Comparison of ENCODE assay signal across 17 mouse cellular contexts in the genomic region with DNA sequence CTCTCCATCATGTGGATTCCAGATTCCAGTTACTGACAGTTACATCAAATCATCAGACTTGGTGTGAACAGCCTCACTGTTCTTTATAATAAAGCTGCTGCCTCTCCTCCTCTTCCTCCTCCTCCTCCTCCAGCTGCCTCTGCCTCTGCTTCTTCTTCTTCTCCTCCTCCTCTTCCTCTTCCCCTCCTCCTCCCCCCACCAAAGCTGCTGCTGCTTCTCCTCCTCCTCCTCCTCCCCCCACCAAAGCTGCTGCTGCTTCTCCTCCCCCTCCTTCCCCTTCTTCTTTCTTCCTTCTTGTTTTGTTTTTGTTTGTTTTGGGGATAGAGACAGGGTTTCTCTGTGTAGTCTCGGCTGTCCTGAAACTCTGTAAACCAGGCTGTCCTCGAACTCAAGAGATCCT. TPM values are rescaled to one million over a fixed set of nuclear protein-coding genes. Genes with fewer than 3 reads are reported as not detected.
DNase-seq lines count a peak whose midpoint lies in the region; ATAC-seq and TF ChIP-seq lines count a peak whose summit lies in the region.
"Had no signal": no experiment of that assay in that cellular context is flagged by ENCODE, and none has a peak within 500 bp of the region (broad histone marks: within the 10 kb centered on the region; RNA-seq: fewer than 3 reads in every experiment).

No protein-coding gene starts in this region.

- TF ChIP-seq POLR2A in heart, adult 2 months (IDR thresholded peaks at IDR 0.05; ENCODE audit: insufficient read depth, low read depth, low read length) = no peak
- no peak for TF ChIP-seq POLR2A in thymus, adult 2 months (IDR thresholded peaks at IDR 0.05; ENCODE audit: control insufficient read depth, extremely low read depth, insufficient read depth, low read length, poor library complexity)
- TF ChIP-seq POLR2A in small intestine, adult 2 months (IDR thresholded peaks at IDR 0.05; ENCODE audit: low read depth, low read length) = no peak

- intact Hi-C loops in heart, adult 2 months (cut with DNase I) = no loop called here

- no peaks in the 10 kb centered on the region for H3K27me3 ChIP-seq in heart, embryonic 10.5 days (ENCODE audit: insufficient read depth, poor library complexity, severe bottlenecking)
- no peaks in the 10 kb centered on the region for H3K27me3 ChIP-seq in heart, adult 2 months (ENCODE audit: control insufficient read depth, insufficient read depth, low read length)
- H3K27me3 ChIP-seq in thymus, adult 2 months (ENCODE audit: control insufficient read depth, insufficient read depth, low read length) = no peaks in the 10 kb centered on the region
- H3K27me3 ChIP-seq in liver, embryonic 12.5 days (replicated peaks) = no peaks in the 10 kb centered on the region; the same call in 1 of the 2 replicates
- H3K27me3 ChIP-seq in small intestine, adult 2 months (ENCODE audit: control insufficient read depth, insufficient read depth, low read length) = no peaks in the 10 kb centered on the region
- H3K27me3 ChIP-seq in midbrain, embryonic 11.5 days (ENCODE audit: control insufficient read depth, insufficient read depth, low read length) = no peaks in the 10 kb centered on the region
- H3K27me3 ChIP-seq: hindbrain, embryonic 15.5 days; intestine, embryonic 15.5 days had no signal

- peak overlapping the region; percentile 20; the same call in 1 of the 2 replicates for H3K4me2 ChIP-seq in liver, embryonic 12.5 days
- H3K4me2 ChIP-seq in midbrain, embryonic 11.5 days = no peak overlapping the region
- H3K4me2 ChIP-seq: hindbrain, embryonic 15.5 days; intestine, embryonic 15.5 days had no signal

- no peak for TF ChIP-seq CTCF in heart, adult 2 months (IDR thresholded peaks at IDR 0.05)
- TF ChIP-seq CTCF in thymus, adult 2 months (IDR thresholded peaks at IDR 0.05; ENCODE audit: borderline replicate concordance, control insufficient read depth, extremely low read depth, insufficient read depth, low read length, poor library complexity) = no peak
- no peak for TF ChIP-seq CTCF in small intestine, adult 2 months (IDR thresholded peaks at IDR 0.05; ENCODE audit: extremely low read depth, insufficient read length, insufficient replicate concordance, low read depth, low read length)

- no peaks in the 10 kb centered on the region for H3K36me3 ChIP-seq in heart, embryonic 10.5 days
- H3K36me3 ChIP-seq in heart, adult 2 months (ENCODE audit: control insufficient read depth, insufficient read depth, low read length) = no peaks in the 10 kb centered on the region
- H3K36me3 ChIP-seq in thymus, adult 2 months (ENCODE audit: control insufficient read depth, insufficient read depth, low read length) = no peaks in the 10 kb centered on the region
- no peaks in the 10 kb centered on the region for H3K36me3 ChIP-seq in liver, embryonic 12.5 days
- no peaks in the 10 kb centered on the region for H3K36me3 ChIP-seq in small intestine, adult 2 months (ENCODE audit: control insufficient read depth, insufficient read depth, low read length)
- H3K36me3 ChIP-seq in midbrain, embryonic 11.5 days (ENCODE audit: control insufficient read depth, insufficient read depth, low read length) = no peaks in the 10 kb centered on the region
- H3K36me3 ChIP-seq: forebrain, embryonic 10.5 days; hindbrain, embryonic 15.5 days; intestine, embryonic 15.5 days had no signal

- no peak for ATAC-seq in liver, embryonic 12.5 days
- no peak for ATAC-seq in midbrain, embryonic 11.5 days (ENCODE audit: low FRiP score)
- ATAC-seq: CD4-positive, CD25-positive, alpha-beta regulatory T cell, adult 4 months; intestine, embryonic 15.5 days had no signal

- no peaks in the 10 kb centered on the region for H3K9me3 ChIP-seq in heart, embryonic 10.5 days
- no peaks in the 10 kb centered on the region for H3K9me3 ChIP-seq in liver, embryonic 12.5 days (replicated peaks)
- H3K9me3 ChIP-seq in midbrain, embryonic 11.5 days (ENCODE audit: control insufficient read depth, low read length) = no peaks in the 10 kb centered on the region
- H3K9me3 ChIP-seq: forebrain, embryonic 10.5 days; hindbrain, embryonic 15.5 days; intestine, embryonic 15.5 days had no signal

- H3K4me3 ChIP-seq in heart, embryonic 10.5 days = no peak overlapping the region
- H3K4me3 ChIP-seq in heart, adult 2 months = no peak overlapping the region
- H3K4me3 ChIP-seq in thymus, adult 2 months (ENCODE audit: control insufficient read depth, insufficient read depth, low read length) = no peak overlapping the region
- H3K4me3 ChIP-seq in liver, embryonic 12.5 days = no peak overlapping the region
- H3K4me3 ChIP-seq in small intestine, adult 2 months (ENCODE audit: low read depth, low read length) = 0 out of 2 replicates have a peak overlapping the region, but pooled peaks have one; percentile 16
- no peak overlapping the region for H3K4me3 ChIP-seq in midbrain, embryonic 11.5 days (ENCODE audit: low read depth, low read length)
- H3K4me3 ChIP-seq: forebrain, embryonic 10.5 days; gastrocnemius, adult 2 months; hindbrain, embryonic 15.5 days; intestine, embryonic 15.5 days had no signal

- WGBS in heart, embryonic 10.5 days = 38% methylated on average over 2 of the region's 2 CpGs
- 31% methylated on average over 2 of the region's 2 CpGs for WGBS in heart, adult 2 months
- 20% methylated on average over 2 of the region's 2 CpGs for WGBS in thymus, adult 2 months
- 22% methylated on average over 2 of the region's 2 CpGs for WGBS in liver, embryonic 12.5 days (ENCODE audit: insufficient replicate concordance)
- 21% methylated on average over 2 of the region's 2 CpGs for WGBS in small intestine, adult 2 months
- 32% methylated on average over 2 of the region's 2 CpGs for whole genome bisulfite sequencing in midbrain, embryonic 11.5 days

- no peaks in the 10 kb centered on the region for H3K79me2 ChIP-seq in heart, adult 2 months (replicated peaks; ENCODE audit: control insufficient read depth, insufficient read depth, low read length)

- H3K9ac ChIP-seq in heart, adult 2 months (ENCODE audit: low read depth, low read length) = no peak overlapping the region
- no peak overlapping the region for H3K9ac ChIP-seq in liver, embryonic 12.5 days
- no peak overlapping the region for H3K9ac ChIP-seq in midbrain, embryonic 11.5 days (ENCODE audit: low read length)
- H3K9ac ChIP-seq: hindbrain, embryonic 15.5 days; intestine, embryonic 15.5 days had no signal

- TF ChIP-seq EP300 in heart, adult 2 months (IDR thresholded peaks at IDR 0.05; ENCODE audit: insufficient read depth, low read depth, low read length) = no peak

- peak; percentile 25 for DNase-seq in heart, embryonic 10.5 days (ENCODE audit: low spot score)
- no peak for DNase-seq in heart, adult 2 months
- DNase-seq in thymus, adult 2 months = peak; percentile 24
- DNase-seq in thymus, postnatal 10 days (ENCODE audit: low spot score in 2 of 2) = no peak
- no peak for DNase-seq in midbrain, embryonic 11.5 days (ENCODE audit: low spot score, missing footprints)
- DNase-seq in adrenal gland, postnatal 10 days = no peak
- DNase-seq: adrenal gland, postnatal 36 days; cerebellum, adult 8-10 months; gastrocnemius, adult 2 months; heart, postnatal 4 days; midbrain, embryonic 14.5 days had no signal

- H3K4me1 ChIP-seq in heart, embryonic 10.5 days = no peaks in the 10 kb centered on the region
- H3K4me1 ChIP-seq in heart, adult 2 months (ENCODE audit: control insufficient read depth, insufficient read depth, low read length) = no peaks in the 10 kb centered on the region; the same call in 1 of the 2 replicates
- H3K4me1 ChIP-seq in thymus, adult 2 months (replicated peaks; ENCODE audit: control insufficient read depth, insufficient read depth, low read length) = peaks cover 5% of the 10 kb centered on the region
- peaks cover 6% of the 10 kb centered on the region; the same call in 1 of the 2 replicates for H3K4me1 ChIP-seq in liver, embryonic 12.5 days
- peaks cover 12% of the 10 kb centered on the region; the same call in 1 of the 2 replicates for H3K4me1 ChIP-seq in small intestine, adult 2 months (ENCODE audit: control insufficient read depth, insufficient read depth, insufficient read length, low read length)
- no peaks in the 10 kb centered on the region for H3K4me1 ChIP-seq in midbrain, embryonic 11.5 days (ENCODE audit: control insufficient read depth, insufficient read depth, low read length)
- H3K4me1 ChIP-seq: hindbrain, embryonic 15.5 days; intestine, embryonic 15.5 days had no signal

- no peak overlapping the region for H3K27ac ChIP-seq in heart, embryonic 10.5 days
- H3K27ac ChIP-seq in heart, adult 2 months = no peak overlapping the region
- no peak overlapping the region for H3K27ac ChIP-seq in thymus, adult 2 months (ENCODE audit: control insufficient read depth, insufficient read depth, low read length)
- H3K27ac ChIP-seq in liver, embryonic 12.5 days = no peak overlapping the region; the same call in 1 of the 2 replicates
- no peak overlapping the region for H3K27ac ChIP-seq in small intestine, adult 2 months (ENCODE audit: insufficient read depth, low read depth, low read length)
- H3K27ac ChIP-seq in midbrain, embryonic 11.5 days (ENCODE audit: low read depth, low read length) = no peak overlapping the region
- H3K27ac ChIP-seq: forebrain, embryonic 10.5 days; gastrocnemius, adult 2 months; hindbrain, embryonic 15.5 days; intestine, embryonic 15.5 days had no signal

RNA-seq across cellular contexts. Expression of a gene that starts 17.1 kb away (rescaled TPM):
- polyA plus RNA-seq in heart, embryonic 10.5 days (2016; fragmentation: Nextera tagmentation; extraction: Ambion mirVana) = 15.0 and 25.3 TPM in 2 replicates
- 10 to 100 TPM; 37.7 to 49.0 TPM for total RNA-seq in heart, adult 2 months (2021)
- polyA plus RNA-seq in heart, adult 2 months (2012; rRNA removed) = 14.7 and 19.4 TPM in 2 replicates
- 60.6 and 70.7 TPM in 2 replicates for polyA plus RNA-seq in thymus, adult 2 months (2012; rRNA removed)
- polyA plus RNA-seq in liver, embryonic 12.5 days (2016; fragmentation: Nextera tagmentation; extraction: Ambion mirVana) = 11.8 and 13.4 TPM in 2 replicates
- polyA plus RNA-seq in small intestine, adult 2 months (2012; rRNA removed) = 16.9 and 33.3 TPM in 2 replicates
- 23.7 and 25.8 TPM in 2 replicates for polyA plus RNA-seq in midbrain, embryonic 11.5 days (2014; fragmentation: Nextera tagmentation; extraction: Ambion mirVana)
- total RNA-seq in adrenal gland, postnatal 10 days (2021) = 10 to 100 TPM; 51.0 to 68.6 TPM

Comparison
In these comparisons a context has a peak if more than half of its experiments do, and no peak if none do; other contexts are left out.
1. DNase-seq: peak in heart, embryonic 10.5 days (single experiment) and thymus, adult 2 months (single experiment); none in heart, adult 2 months (0 of 2), thymus, postnatal 10 days (0 of 2), midbrain, embryonic 11.5 days (single experiment) and adrenal gland, postnatal 10 days (single experiment).